Mouse (Mus musculus) E14TG2a.4 (cell line): ENCODE measurements around the gene Mb21d2.

Experiments
- CTCF ChIP-seq: conservative IDR thresholded peaks from 2 replicates; pipeline ENCODE4 v1.5.1; 2014; ENCODE audit warnings: low read length
- NANOG ChIP-seq: IDR thresholded peaks from 2 replicates; pipeline ENCODE4 v1.6.1; 2014; ENCODE audit warnings: borderline replicate concordance, low read length, mixed read lengths

- TF ChIP-seq CTCF (no peak), NANOG (no peak)
Observed at GRCm38 (mm10) chr16:28883649-28884048, 45.8 kb downstream of the Mb21d2 start.
